Mouse (Mus musculus): ENCODE results near the gene Asgr2. TPM values are rescaled to one million over a fixed set of nuclear protein-coding genes. Genes with fewer than 3 reads are reported as not detected.

The Asgr2 gene
- total and polyA plus RNA-seq, 3 experiments: 0.17 to 0.39 TPM; not detected in 1

DNA sequence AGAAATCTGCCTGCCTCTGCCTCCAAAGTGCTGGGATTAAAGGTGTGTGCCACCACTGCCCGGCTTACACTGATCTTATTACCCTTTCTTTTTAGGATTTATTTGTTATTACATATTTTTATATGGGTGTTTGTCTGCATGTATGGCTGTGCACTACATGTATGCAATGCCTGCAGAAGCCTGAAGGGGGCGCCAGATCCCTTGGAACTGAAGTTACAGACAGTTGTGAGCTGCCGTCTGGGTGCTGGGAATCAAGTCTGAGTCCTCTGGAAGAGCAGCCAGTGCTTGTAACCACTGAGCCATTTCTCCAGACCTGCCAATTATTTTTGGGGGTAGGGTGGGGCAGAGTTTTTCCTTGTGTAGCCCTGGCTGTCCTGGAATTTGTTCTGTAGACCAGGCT, 29.4 kb upstream of the Asgr2 start:
- no peak overlapping the region for H3K4me3 ChIP-seq (replicated peaks in 1 of 3; ENCODE audit: low read depth in 2 of 3, low read length in 2 of 3, poor library complexity in 1 of 3)
- TF ChIP-seq CTCF (conservative IDR thresholded peaks at IDR 0.05 in 1 of 2, IDR thresholded peaks at IDR 0.05 in 1 of 2; ENCODE audit: low read depth in 2 of 2, low read length in 2 of 2) (peak in 1 of 2 experiments; percentile 12; a peak in 1 of 4 replicates), UBTF (IDR thresholded peaks at IDR 0.05; ENCODE audit: low read depth, low read length) (no peak)
- H3K27me3 ChIP-seq (replicated peaks): peaks cover 3% of the 10 kb centered on the region
- H3K79me2 ChIP-seq (replicated peaks; ENCODE audit: control insufficient read depth, extremely low read depth, insufficient read depth, poor library complexity, severe bottlenecking): no peaks in the 10 kb centered on the region
- dilution Hi-C loops (cut with MboI; ENCODE audit: extremely low pct_ligation_motif_present, extremely low pct_unique_long_range_greater_than_20kb, low sequenced_read_pairs): no loop called here
- DNase-seq (ENCODE audit: extremely low read depth): no peak
- in situ Hi-C loops (cut with MboI; ENCODE audit: low pct_ligation_motif_present, low pct_unique_long_range_greater_than_20kb, low sequenced_read_pairs): no loop called here
- no peaks in the 10 kb centered on the region for H3K36me3 ChIP-seq (replicated peaks in 1 of 2; ENCODE audit: control insufficient read depth in 1 of 2, insufficient read depth in 1 of 2, low read length in 1 of 2)
- H3K9me3 ChIP-seq (replicated peaks; ENCODE audit: low read length): peaks cover 5% of the 10 kb centered on the region
- H3K27ac ChIP-seq (ENCODE audit: insufficient read depth, low read depth): no peak overlapping the region
- H3K4me1 ChIP-seq (ENCODE audit: control insufficient read depth in 1 of 2, insufficient read depth in 2 of 2): peaks cover 0 to 3% of the 10 kb centered on the region in 2 experiments; a peak in 2 of 4 replicates
- no peak overlapping the region for H3K9ac ChIP-seq (ENCODE audit: insufficient read depth, low read depth)
- no peak overlapping the region for H3K4me2 ChIP-seq (ENCODE audit: insufficient read depth, low read depth, poor library complexity, severe bottlenecking)

DNA sequence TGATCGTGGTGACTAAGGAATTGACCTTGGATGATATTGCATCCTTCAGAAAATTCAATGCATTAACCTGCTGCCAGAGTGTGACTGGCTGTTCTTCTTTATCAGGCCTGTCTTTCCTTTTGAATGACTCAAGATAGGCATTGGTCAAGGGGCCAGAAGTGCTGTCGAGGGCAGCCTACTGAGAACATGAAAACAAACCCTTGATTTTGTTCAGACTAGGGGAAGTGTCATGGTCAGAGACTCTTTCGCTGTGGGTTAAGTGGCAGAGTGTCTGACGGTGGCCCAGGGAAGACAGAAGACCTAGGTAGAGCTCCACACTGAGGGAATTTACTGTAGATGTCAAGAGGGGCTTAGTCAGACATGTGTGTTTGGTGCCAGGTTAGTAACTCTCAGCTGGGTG, 25.7 kb upstream of the Asgr2 start:
- Histone ChIP-seq H3K27me3 (replicated peaks) (no peaks in the 10 kb centered on the region), H3K9ac (ENCODE audit: insufficient read depth, low read depth) (no peak overlapping the region), H3K4me3 (replicated peaks in 1 of 3; ENCODE audit: low read depth in 2 of 3, low read length in 2 of 3, poor library complexity in 1 of 3) (no peak overlapping the region), H3K4me1 (ENCODE audit: control insufficient read depth in 1 of 2, insufficient read depth in 2 of 2) (peaks cover 0 to 3% of the 10 kb centered on the region in 2 experiments; a peak in 1 of 4 replicates), H3K79me2 (replicated peaks; ENCODE audit: control insufficient read depth, extremely low read depth, insufficient read depth, poor library complexity, severe bottlenecking) (no peaks in the 10 kb centered on the region), H3K36me3 (replicated peaks in 1 of 2; ENCODE audit: control insufficient read depth in 1 of 2, insufficient read depth in 1 of 2, low read length in 1 of 2) (no peaks in the 10 kb centered on the region), H3K9me3 (replicated peaks; ENCODE audit: low read length) (peaks cover 5% of the 10 kb centered on the region), H3K4me2 (ENCODE audit: insufficient read depth, low read depth, poor library complexity, severe bottlenecking) (no peak overlapping the region), H3K27ac (ENCODE audit: insufficient read depth, low read depth) (no peak overlapping the region)
- in situ Hi-C loops (cut with MboI; ENCODE audit: low pct_ligation_motif_present, low pct_unique_long_range_greater_than_20kb, low sequenced_read_pairs) (no loop called here), dilution Hi-C loops (cut with MboI; ENCODE audit: extremely low pct_ligation_motif_present, extremely low pct_unique_long_range_greater_than_20kb, low sequenced_read_pairs) (no loop called here)
- DNase-seq (ENCODE audit: extremely low read depth): no peak
- TF ChIP-seq NRF1 (IDR thresholded peaks at IDR 0.05; ENCODE audit: low read depth, low read length) (no peak), PAX5 (IDR thresholded peaks at IDR 0.05; ENCODE audit: low read length) (no peak), HCFC1 (IDR thresholded peaks at IDR 0.05; ENCODE audit: low read depth, low read length) (no peak), ZKSCAN1 (IDR thresholded peaks at IDR 0.05; ENCODE audit: borderline replicate concordance, low read depth, low read length) (no peak), ELF1 (IDR thresholded peaks at IDR 0.05; ENCODE audit: low read depth, low read length) (no peak), TCF12 (IDR thresholded peaks at IDR 0.05; ENCODE audit: low read depth, low read length) (no peak), ZNF384 (IDR thresholded peaks at IDR 0.05; ENCODE audit: low read depth, low read length) (no peak), BHLHE40 (IDR thresholded peaks at IDR 0.05; ENCODE audit: low read depth, low read length) (no peak), SMC3 (IDR thresholded peaks at IDR 0.05; ENCODE audit: low read depth, low read length) (no peak), CTCF (conservative IDR thresholded peaks at IDR 0.05 in 1 of 2, IDR thresholded peaks at IDR 0.05 in 1 of 2; ENCODE audit: low read depth in 2 of 2, low read length in 2 of 2) (no peak), ETS1 (conservative IDR thresholded peaks at IDR 0.05; ENCODE audit: low read depth, low read length) (no peak), GABPA (IDR thresholded peaks at IDR 0.05; ENCODE audit: insufficient replicate concordance, low read depth, low read length) (no peak), TBP (conservative IDR thresholded peaks at IDR 0.05; ENCODE audit: low read depth, low read length) (no peak), ZMIZ1 (IDR thresholded peaks at IDR 0.05; ENCODE audit: low read depth, low read length) (no peak), CHD2 (IDR thresholded peaks at IDR 0.05; ENCODE audit: low read length) (no peak), RAD21 (IDR thresholded peaks at IDR 0.05; ENCODE audit: low read depth, low read length) (no peak), EP300 (IDR thresholded peaks at IDR 0.05; ENCODE audit: low read length) (no peak), UBTF (IDR thresholded peaks at IDR 0.05; ENCODE audit: low read depth, low read length) (no peak)

Measured in CH12.LX (cell line).